Mouse (Mus musculus) heart, postnatal 36 days (tissue): ENCODE results near the gene Pdcd1lg2. TPM values are rescaled to one million over a fixed set of nuclear protein-coding genes. Genes with fewer than 3 reads are reported as not detected.

ENCODE experiments used
- DNase-seq, 2 experiments: peaks; one replicate each; pipeline ENCODE4 v3.0.0; 2021 to 2022
- intact Hi-C: fragments of 180-260 bp; cut with DNase I; formaldehyde crosslinking; loops from one replicate; pipeline ENCODE4 v1.15.1; 2025
- total RNA-seq, 2 experiments: library from RNA; stranded (reverse); gene quantifications; 2 replicates each; pipeline ENCODE4 v1.2.3; 2021

The Pdcd1lg2 gene
- total RNA-seq, 2 experiments from 2014 or later = not detected

DNA sequence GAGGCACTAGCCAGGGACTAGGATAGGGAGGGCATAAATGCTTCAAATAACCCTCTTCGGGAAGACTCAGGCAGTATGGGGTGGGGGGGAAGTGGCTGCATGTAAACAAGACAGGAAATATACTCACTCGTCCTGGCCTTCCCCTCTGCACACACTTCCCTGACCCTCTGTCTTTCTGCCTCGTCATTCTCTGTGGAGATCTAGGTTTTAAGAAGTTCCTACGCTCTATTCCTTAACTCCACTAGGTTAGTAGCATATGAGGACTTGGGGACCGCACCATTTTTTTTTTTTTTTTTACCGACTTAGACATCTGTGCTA lies 77.3 kb downstream of the Pdcd1lg2 start:
- DNase-seq = no peak
- intact Hi-C loops = no loop called here

- no peak for DNase-seq
- intact Hi-C loops = no loop called here
Measured at GRCm38 (mm10) chr19:29488420-29488819, 77.7 kb downstream of the Pdcd1lg2 start.

GRCm38 (mm10) chr19:29489785-29490284 lies 79.1 kb downstream of the Pdcd1lg2 start:
- DNase-seq = no peak
- intact Hi-C loops = no loop called here

- DNase-seq = no peak
- intact Hi-C loops = no loop called here
Measured at GRCm38 (mm10) chr19:29491467-29491866, 80.7 kb downstream of the Pdcd1lg2 start.

DNA sequence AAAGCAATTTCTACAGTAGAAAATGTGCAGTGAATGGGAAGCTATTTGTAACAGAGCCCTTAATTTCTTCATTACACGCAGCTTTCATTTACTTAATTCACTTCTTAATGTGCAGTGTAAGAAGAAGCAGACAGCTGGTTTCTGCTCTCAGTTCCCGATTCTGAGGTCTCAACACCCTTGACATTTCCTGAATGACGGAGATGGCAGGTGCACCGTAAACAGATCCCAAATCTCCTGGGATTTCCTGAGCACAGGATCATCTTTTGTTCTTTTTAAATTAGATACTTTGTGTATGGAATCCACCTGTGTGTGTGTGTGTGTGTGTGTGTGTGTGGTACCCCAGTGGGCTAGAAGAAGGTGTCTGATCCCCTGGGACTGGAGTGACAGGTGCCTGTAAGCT lies 83.7 kb downstream of the Pdcd1lg2 start:
- intact Hi-C loops = no loop called here
- DNase-seq = no peak

- intact Hi-C loops = no loop called here
- no peak for DNase-seq
Measured at GRCm38 (mm10) chr19:29496001-29496597, 85.4 kb downstream of the Pdcd1lg2 start.

- intact Hi-C loops = no loop called here
- no peak for DNase-seq
Measured at GRCm38 (mm10) chr19:29496786-29497557, 86.3 kb downstream of the Pdcd1lg2 start.

- no peak for DNase-seq
- intact Hi-C loops = no loop called here
Measured at GRCm38 (mm10) chr19:29497874-29498273, 87.2 kb downstream of the Pdcd1lg2 start.

GRCm38 (mm10) chr19:29498842-29499456 lies 88.2 kb downstream of the Pdcd1lg2 start:
- intact Hi-C loops = no loop called here
- DNase-seq = no peak

- no peak for DNase-seq
- intact Hi-C loops = loop anchor here (5.0 to 10.0 kb wide), 3 partner anchors 246 to 723 kb away; partner anchors contain the start of gene Jak2
Measured at GRCm38 (mm10) chr19:29500333-29500732, 89.6 kb downstream of the Pdcd1lg2 start.

DNA sequence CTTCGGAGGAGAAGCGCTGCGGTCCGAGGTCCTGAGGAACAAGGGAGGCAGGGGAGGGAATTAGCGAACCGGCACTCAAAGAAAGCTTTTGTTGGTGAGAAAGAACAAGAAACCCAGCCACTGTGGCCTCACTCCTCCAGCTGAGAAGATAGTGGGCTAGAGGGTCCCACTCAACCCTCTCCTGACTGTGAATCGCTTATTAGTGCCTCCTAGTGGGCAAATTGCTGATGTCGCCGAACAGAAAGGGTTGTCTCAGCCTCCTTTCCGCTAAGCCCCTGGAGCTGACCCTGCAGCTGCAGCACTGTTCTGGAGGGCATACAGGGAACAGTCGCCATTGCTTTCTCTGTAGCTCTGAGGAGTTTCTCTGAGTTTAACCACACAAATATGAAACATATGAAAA lies 90.4 kb downstream of the Pdcd1lg2 start:
- peak in 1 of 2 experiments; percentile 44 for DNase-seq
- intact Hi-C loops = loop anchor here (1.0 to 10.0 kb wide), 5 partner anchors 57 to 724 kb away; partner anchors contain the start of gene Jak2

- intact Hi-C loops = loop anchor here (1.0 to 10.0 kb wide), 5 partner anchors 57 to 724 kb away; partner anchors contain the start of gene Jak2
- DNase-seq = peak; percentile 85 to 91
Measured at GRCm38 (mm10) chr19:29501507-29501906, 90.8 kb downstream of the Pdcd1lg2 start.

DNA sequence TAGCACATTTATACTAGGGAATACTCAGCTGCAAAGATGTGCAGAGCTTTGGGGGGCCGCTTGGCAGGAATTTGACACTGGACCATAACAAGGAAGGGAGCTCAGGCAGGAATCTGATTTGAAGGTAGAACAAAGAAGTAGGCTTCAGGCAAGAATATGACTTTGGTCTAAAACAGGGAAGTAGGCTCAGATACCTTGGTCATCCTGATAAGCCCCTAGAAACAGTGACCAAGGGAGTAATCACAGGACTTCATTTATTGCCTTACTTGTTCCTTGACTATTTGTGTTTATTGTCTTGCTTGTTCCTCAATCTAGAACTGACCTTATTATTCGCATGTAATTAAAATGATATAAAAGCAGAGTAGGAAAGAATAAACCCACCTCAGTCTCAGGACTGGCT lies 93.4 kb downstream of the Pdcd1lg2 start:
- no peak for DNase-seq
- intact Hi-C loops = loop anchor here (5.0 to 10.0 kb wide), 3 partner anchors 249 to 727 kb away; partner anchors contain the start of gene Jak2

DNA sequence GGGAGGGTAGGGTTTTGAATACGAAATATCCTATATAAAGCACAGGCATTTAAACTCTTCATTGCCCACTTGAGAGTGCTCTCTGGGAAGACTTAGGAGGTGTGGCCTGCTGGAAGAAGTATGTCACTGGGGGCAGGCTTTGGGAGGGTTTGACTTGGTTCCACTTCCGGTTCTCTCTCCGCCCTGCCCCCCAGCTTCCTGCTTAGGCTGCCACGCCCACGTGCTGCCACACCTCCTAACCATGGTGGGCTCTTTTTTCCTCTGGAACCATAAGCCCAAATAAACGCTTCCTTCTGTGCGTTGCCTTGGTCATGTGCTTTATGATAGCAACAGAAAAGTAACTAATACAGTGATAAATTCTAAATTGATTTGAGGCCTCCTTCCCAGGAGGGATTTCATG lies 94.9 kb downstream of the Pdcd1lg2 start:
- intact Hi-C loops = loop anchor here (10.0 kb wide), 1 partner anchor 251 kb away; the partner anchor contains the start of gene Jak2
- DNase-seq = no peak

DNA sequence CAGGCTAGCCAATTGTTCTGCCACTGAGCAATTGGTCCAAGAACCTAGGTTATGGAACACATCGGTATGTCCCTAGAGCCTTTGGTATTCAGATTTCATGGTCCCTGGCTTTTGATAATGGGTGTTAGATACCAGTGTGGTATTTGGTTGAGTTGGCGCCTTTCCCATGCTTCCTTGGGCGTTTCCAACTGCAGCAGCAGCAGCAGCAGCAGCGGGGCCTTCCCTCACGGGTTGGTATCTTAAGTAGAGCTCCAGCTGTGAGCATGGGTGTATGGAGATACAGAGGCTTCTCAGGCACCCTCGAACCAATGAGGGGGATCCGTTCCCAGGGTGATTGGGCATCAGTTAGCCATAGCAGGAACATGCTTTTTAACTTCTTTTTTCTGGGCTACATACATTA lies 97.5 kb downstream of the Pdcd1lg2 start:
- peak in 1 of 2 experiments; percentile 58 for DNase-seq
- intact Hi-C loops = loop anchor here (10.0 kb wide), 1 partner anchor 253 kb away; the partner anchor contains the start of gene Jak2

DNA sequence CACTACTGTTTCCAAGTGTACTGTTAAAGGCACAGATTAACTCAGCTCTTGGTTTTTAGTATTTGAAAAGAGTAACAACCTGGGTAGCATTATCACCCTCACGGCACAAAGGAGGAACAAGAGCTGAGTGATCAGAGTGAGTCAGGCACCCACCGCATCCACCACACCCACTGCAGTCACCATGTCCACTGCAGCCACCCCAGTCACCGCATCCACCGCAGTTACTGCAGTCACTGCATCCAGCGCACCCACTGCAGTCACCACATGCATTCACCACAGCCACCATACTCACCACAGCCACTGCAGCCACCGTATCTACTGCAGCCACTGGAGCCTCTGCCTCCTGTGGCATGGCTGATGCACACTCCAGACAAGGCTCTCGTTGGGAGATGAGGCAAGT lies 99.1 kb downstream of the Pdcd1lg2 start:
- intact Hi-C loops = loop anchor here (10.0 kb wide), 1 partner anchor 255 kb away; the partner anchor contains the start of gene Jak2
- no peak for DNase-seq

DNA sequence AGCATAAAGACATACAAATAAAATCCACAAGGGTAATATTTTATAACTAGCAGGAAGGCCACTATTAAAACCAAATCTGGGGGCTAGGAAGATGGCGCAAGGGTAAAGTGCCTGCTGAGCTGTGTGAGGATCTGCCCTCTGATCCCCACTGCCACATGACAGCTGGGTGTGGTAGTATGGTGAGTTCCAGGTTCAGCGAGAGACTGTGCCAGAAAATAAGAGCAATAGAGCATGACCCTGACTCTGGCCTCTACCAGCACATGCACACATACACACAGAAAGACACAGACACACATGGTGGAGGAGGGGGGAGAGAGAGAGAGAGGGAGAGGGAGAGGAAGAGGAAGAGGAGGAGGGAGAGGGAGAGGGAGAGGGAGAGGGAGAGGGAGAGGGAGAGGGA lies 101.1 kb downstream of the Pdcd1lg2 start:
- intact Hi-C loops = no loop called here
- DNase-seq = no peak

DNA sequence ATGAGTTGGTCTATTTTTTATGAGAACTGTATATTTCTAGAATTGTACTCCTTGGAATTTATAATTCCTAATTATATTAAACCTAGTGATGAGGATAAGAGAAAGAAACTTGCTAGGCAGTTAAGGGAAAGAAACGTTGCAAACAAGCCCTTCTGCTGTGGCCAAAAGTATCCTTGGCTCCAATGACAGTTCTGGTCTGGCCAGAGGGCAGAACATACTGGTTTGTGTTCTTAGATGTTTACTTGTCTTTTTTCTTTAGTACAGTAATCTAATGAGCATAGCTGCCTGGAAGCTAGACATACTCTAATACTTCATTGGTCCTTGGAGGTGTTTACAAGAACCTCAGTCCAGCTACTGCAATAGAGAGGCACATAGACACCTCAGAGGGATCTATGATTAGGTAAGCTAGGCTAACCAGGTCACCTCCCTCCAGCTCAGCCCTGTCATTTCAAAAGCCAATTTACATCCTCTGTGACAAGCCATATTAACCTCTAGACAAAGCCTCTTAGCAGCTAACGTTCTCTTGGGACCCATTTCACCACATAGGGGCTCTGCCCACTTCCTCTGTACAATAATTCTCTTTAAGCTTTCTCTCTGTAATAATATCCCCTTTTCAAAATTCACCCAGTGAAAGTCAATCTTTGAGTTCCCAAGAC lies 102.5 kb downstream of the Pdcd1lg2 start:
- intact Hi-C loops = no loop called here
- no peak for DNase-seq

DNA sequence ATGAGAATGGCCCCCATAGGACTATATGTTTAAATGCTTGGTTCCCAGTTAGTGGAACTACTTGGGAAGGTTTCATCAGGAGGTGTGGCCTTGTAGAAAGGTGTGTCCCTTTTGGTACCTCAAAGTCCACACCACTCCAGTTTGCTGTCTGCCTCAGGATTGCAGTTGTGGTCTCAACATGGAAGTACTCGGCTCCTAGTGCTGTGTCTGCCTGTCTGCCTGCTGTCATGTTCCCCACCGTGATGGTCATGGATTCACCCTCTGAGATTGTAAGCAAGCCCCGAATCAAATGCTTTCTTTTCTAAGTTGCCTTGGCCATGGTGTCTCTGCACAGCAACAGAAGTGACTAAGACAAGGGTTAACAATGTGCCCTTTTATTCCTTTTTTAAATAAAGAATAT lies 103.4 kb downstream of the Pdcd1lg2 start:
- no peak for DNase-seq
- intact Hi-C loops = no loop called here

- DNase-seq = no peak
- intact Hi-C loops = no loop called here
Measured at GRCm38 (mm10) chr19:29515386-29515785, 104.7 kb downstream of the Pdcd1lg2 start.

GRCm38 (mm10) chr19:29515991-29516390 lies 105.3 kb downstream of the Pdcd1lg2 start:
- intact Hi-C loops = no loop called here
- DNase-seq = no peak
